Mouse (Mus musculus) C2C12 (cell line): ENCODE measurements at regions not wholly inside any gene's neighbourhood (a gene's known extent, or its start where the extent isn't known, plus 50 kb on each side); places are given as distances from the start of the nearest gene placed in this dataset.

Source experiments
- H3K27me3 ChIP-seq: one replicate; pipeline ENCODE4 v1.6.1; 2011; ENCODE audit not compliant: control insufficient read depth, insufficient read depth, insufficient read length
- H3K36me3 ChIP-seq: one replicate; pipeline ENCODE4 v1.6.1; 2011; ENCODE audit not compliant: control insufficient read depth, insufficient read depth
- H3K4me3 ChIP-seq: one replicate; pipeline ENCODE4 v1.5.1; 2011; ENCODE audit warnings: mild to moderate bottlenecking, control low read depth; ENCODE audit not compliant: poor library complexity, insufficient read depth, severe bottlenecking
- H3K79me2 ChIP-seq: one replicate; pipeline ENCODE4 v1.6.1; 2011; ENCODE audit not compliant: control insufficient read depth, insufficient read depth
- H3K79me3 ChIP-seq: one replicate; pipeline ENCODE4 v1.6.1; 2011; ENCODE audit warnings: low read depth, control low read depth
- H3ac ChIP-seq: one replicate; pipeline ENCODE3; 2011; ENCODE audit warnings: low read depth; ENCODE audit not compliant: control insufficient read depth, insufficient read length
- CEBPB ChIP-seq: IDR thresholded peaks from one replicate; pipeline ENCODE4 v1.6.1; 2011; ENCODE audit warnings: low read depth, mild to moderate bottlenecking, control low read depth, moderate library complexity
- CTCF ChIP-seq: IDR thresholded peaks from one replicate; pipeline ENCODE4 v1.5.1; 2011; ENCODE audit not compliant: control insufficient read depth, insufficient read depth, insufficient read length
- FOSL1 ChIP-seq: IDR thresholded peaks from one replicate; pipeline ENCODE4 v1.8.0; 2011; ENCODE audit warnings: mild to moderate bottlenecking, low read length; ENCODE audit not compliant: poor library complexity, insufficient read depth, severe bottlenecking
- MAX ChIP-seq: IDR thresholded peaks from one replicate; pipeline ENCODE4 v1.6.1; 2011; ENCODE audit warnings: mild to moderate bottlenecking, control low read depth
- MYOD1 ChIP-seq: IDR thresholded peaks from one replicate; pipeline ENCODE4 v1.6.1; 2011; ENCODE audit warnings: low read depth; ENCODE audit not compliant: control insufficient read depth, insufficient read length
- MYOG ChIP-seq: IDR thresholded peaks from one replicate; pipeline ENCODE4 v1.6.1; 2011; ENCODE audit not compliant: control insufficient read depth, insufficient read length; ENCODE audit errors: extremely low read depth
- USF1 ChIP-seq: IDR thresholded peaks from one replicate; pipeline ENCODE4 v1.6.1; 2011; ENCODE audit warnings: low read depth, mild to moderate bottlenecking, control low read depth, moderate library complexity

GRCm38 (mm10) chr13:37561437-37561836 is 216.4 kb downstream of the Ly86 start:
- no peaks in the 10 kb centered on the region for H3K79me3 ChIP-seq
- H3K27me3 ChIP-seq: no peaks in the 10 kb centered on the region
- H3ac ChIP-seq: no peak overlapping the region
- TF ChIP-seq FOSL1 (no peak), CTCF (no peak), MYOD1 (no peak), MYOG (no peak)
- no peaks in the 10 kb centered on the region for H3K79me2 ChIP-seq
- no peak overlapping the region for H3K4me3 ChIP-seq
- no peaks in the 10 kb centered on the region for H3K36me3 ChIP-seq

- no peaks in the 10 kb centered on the region for H3K79me3 ChIP-seq
- H3K36me3 ChIP-seq: no peaks in the 10 kb centered on the region
- TF ChIP-seq CTCF: no peak
- no peak for TF ChIP-seq FOSL1
- H3ac ChIP-seq: no peak overlapping the region
- no peak overlapping the region for H3K4me3 ChIP-seq
- H3K79me2 ChIP-seq: no peaks in the 10 kb centered on the region
- H3K27me3 ChIP-seq: no peaks in the 10 kb centered on the region
These were observed 216.1 kb upstream of the Rreb1 start for GRCm38 (mm10) chr13:37562141-37562540.

DNA sequence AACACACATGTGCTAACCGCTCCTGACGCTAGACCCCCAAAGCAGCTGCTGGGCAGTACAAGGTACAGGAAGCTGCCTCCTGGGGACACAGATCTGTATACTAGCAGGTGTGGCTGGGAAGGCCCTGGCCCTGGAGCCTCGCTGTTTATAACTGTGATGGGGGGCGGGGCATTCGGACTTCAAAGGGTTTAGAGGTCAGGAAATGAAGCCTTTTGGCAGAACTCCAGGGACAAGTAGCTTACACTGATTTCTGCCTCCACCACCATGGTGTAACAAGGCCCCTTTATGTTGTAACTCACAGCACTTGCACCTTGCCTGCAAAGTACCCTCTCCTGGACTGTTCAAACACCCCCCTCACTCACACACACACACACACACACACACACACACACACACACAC is 215.5 kb upstream of the Rreb1 start:
- no peak overlapping the region for H3ac ChIP-seq
- no peak for TF ChIP-seq MYOG
- H3K36me3 ChIP-seq: no peaks in the 10 kb centered on the region
- no peaks in the 10 kb centered on the region for H3K27me3 ChIP-seq
- H3K79me2 ChIP-seq: no peaks in the 10 kb centered on the region
- no peak overlapping the region for H3K4me3 ChIP-seq
- H3K79me3 ChIP-seq: no peaks in the 10 kb centered on the region

DNA sequence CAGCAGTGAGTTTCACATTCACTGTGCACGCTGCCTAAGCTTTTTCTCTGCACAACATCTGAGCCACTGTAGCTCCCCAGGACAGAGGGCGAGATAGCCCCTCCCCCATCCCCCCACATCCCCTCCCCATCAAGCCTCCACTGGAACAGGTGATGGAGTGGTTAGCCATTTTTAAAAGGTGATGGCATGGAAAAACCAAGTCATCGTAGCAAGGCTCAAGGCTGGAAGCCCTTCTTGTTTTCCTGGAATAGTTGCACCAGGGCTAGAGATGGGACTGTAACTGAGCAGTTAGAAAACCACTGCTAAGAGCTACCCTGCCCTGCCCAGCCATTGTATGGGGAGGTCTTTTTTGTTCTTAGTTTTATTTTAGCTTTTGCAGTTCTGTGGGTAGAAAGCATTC is 209.1 kb upstream of the Rreb1 start:
- Histone ChIP-seq H3K4me3 (no peak overlapping the region), H3K36me3 (no peaks in the 10 kb centered on the region), H3K79me3 (no peaks in the 10 kb centered on the region), H3K79me2 (no peaks in the 10 kb centered on the region), H3ac (no peak overlapping the region), H3K27me3 (no peaks in the 10 kb centered on the region)
- no peak for TF ChIP-seq MYOD1
- TF ChIP-seq USF1: no peak
- no peak for TF ChIP-seq MYOG
- TF ChIP-seq CTCF: no peak
- no peak for TF ChIP-seq CEBPB
- TF ChIP-seq MAX: no peak
- TF ChIP-seq FOSL1: no peak

DNA sequence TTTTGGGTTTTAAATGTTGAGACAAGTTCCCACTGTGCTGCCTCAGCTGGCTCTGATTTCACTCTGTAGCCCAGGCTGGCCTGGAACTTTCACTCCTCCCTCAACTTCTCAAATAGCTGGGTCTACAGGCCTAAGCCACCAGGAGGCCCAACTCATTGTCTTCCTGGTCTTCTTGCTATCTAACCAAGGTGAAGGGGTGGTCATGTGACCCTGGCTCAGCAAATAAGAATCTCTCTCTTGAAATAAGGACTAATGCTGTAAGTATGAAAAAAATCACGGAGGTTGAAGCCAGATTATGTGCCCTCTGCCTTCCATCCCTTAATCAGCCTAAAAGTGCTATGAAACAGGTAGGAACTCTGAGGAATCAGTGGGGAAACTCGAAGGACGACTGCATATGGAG is 208.7 kb upstream of the Rreb1 start:
- TF ChIP-seq FOSL1 (no peak), MAX (no peak), CTCF (no peak), CEBPB (no peak), MYOD1 (no peak), MYOG (no peak), USF1 (no peak)
- no peaks in the 10 kb centered on the region for H3K79me3 ChIP-seq
- no peak overlapping the region for H3K4me3 ChIP-seq
- no peaks in the 10 kb centered on the region for H3K27me3 ChIP-seq
- no peaks in the 10 kb centered on the region for H3K79me2 ChIP-seq
- no peak overlapping the region for H3ac ChIP-seq
- no peaks in the 10 kb centered on the region for H3K36me3 ChIP-seq

GRCm38 (mm10) chr13:37572983-37573382 is 205.2 kb upstream of the Rreb1 start:
- no peaks in the 10 kb centered on the region for H3K79me3 ChIP-seq
- no peaks in the 10 kb centered on the region for H3K36me3 ChIP-seq
- TF ChIP-seq CTCF: no peak
- TF ChIP-seq USF1: no peak
- no peak for TF ChIP-seq FOSL1
- TF ChIP-seq MAX: no peak
- TF ChIP-seq MYOD1: no peak
- TF ChIP-seq MYOG: no peak
- no peak for TF ChIP-seq CEBPB
- no peaks in the 10 kb centered on the region for H3K27me3 ChIP-seq
- no peak overlapping the region for H3K4me3 ChIP-seq
- no peaks in the 10 kb centered on the region for H3K79me2 ChIP-seq
- H3ac ChIP-seq: no peak overlapping the region
